Mouse (Mus musculus) 416B (cell line): ENCODE data around the gene Dlg2.

ENCODE experiments used
- DNase-seq: peaks from one replicate; pipeline ENCODE4 v3.0.0; 2011; ENCODE audit warnings: low read depth

Gene Dlg2

DNA sequence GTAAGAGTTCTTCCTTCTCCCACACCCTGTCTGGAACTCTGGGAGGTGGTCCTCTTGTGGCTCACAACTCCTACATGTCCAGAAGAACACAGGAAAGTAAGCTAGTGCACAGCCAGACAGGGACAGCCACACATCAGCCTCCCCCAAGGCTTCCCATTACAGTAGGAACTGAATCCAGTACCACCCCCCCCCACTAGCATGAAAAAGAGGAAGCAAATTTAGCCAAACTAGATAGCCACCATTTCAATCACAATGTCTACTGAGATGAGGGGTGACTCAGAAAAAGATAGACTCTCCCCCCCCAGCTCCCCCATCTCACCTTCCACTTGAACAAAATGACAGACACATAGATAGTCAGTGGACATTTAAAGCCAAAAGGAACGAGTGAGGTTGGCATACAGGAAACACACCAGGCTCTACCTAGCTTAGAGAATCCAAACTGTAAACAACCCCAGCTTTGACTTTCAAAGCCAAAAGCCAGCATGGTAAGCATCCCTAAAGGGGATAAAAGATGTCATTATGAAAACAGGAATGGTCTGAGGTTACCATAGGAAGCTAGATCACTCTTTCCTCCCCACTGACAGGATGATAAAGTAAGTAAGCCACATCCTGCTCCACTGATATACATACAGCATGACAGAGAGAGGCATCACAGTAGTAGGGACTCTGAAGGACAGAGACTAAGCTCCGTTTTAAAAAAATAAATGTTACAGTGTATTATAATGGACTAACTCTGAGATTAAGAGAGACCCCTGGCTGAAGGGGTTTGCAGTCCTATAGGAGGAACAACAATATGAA lies 1986.8 kb downstream of the Dlg2 start:
- peak; percentile 19 for DNase-seq

DNA sequence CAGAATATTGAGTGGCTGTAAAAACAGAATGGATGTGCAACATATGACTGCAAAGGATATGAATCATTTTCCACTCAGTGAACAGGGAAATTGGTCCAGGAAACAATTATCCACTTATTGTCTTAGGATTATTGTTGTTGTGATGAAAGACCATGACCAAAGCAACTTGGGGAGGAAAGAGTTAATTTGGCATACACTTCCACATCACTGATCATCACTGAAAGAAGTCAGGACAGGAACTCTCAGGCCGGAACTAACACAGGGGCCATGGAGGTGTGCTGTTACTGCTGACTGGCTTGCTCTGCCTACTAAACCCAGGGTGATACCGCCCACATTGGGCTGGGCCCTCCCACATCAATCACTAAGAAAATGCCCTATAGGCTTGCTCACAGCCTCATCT lies 1987.8 kb downstream of the Dlg2 start:
- no peak for DNase-seq

DNA sequence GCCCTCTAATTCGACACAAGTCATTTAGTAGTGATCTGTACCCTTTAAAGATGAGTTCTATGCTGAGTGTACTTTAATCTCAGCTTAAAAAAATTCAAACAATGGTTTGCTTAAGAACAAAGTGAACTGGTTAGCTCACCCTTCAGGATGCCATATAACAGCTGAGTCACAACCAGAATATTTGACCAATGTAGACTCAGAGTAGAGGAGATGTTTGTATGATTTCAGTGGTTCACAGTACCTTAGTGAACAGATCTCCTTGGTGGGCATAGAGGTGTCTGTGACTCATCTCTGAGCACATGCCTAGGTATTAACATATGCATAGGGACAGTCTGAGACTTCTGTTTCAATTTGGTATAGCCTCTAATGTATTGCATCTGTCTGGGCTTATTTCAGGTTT lies 2002.7 kb downstream of the Dlg2 start:
- DNase-seq, result no peak

GRCm38 (mm10) chr7:92479748-92480147 lies 2003.3 kb downstream of the Dlg2 start:
- no peak for DNase-seq

DNA sequence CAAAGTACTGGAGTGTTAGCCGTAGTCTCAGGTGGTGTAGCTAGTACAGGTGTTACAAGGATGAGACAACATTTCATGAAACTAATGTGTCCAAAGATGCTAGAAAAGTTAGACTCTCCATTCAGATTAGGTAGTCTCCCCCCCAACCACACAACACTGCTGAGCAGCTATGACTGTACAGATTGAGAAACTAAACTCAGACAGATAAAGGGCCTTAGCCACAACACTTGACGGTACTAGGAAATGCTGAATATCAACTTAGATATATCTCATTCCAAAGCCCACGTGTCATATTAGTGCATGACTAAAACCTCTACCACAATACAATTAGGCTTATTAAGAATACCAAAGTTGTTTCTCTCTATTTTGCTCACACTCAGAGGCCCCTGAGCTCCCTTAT lies 2006.9 kb downstream of the Dlg2 start:
- no peak for DNase-seq

- DNase-seq, result no peak
These were observed 2009.6 kb downstream of the Dlg2 start for GRCm38 (mm10) chr7:92485881-92486710.

- no peak for DNase-seq
These were observed 2010.4 kb downstream of the Dlg2 start for GRCm38 (mm10) chr7:92486878-92487277.

- no peak for DNase-seq
These were observed 2015.8 kb downstream of the Dlg2 start for GRCm38 (mm10) chr7:92492262-92492661.

- no peak for DNase-seq
These were observed 2017.0 kb downstream of the Dlg2 start for GRCm38 (mm10) chr7:92493521-92493920.
